ENCODE assay signal across 10 mouse cellular contexts in genomic region chr11:102201408-102201821, GRCm38 (mm10). TPM values are rescaled to one million over a fixed set of nuclear protein-coding genes. Genes with fewer than 3 reads are reported as not detected.
A peak's percentile ranks its signal among the peaks of the same experiment; 100 is the strongest.
DNase-seq lines count a peak whose midpoint lies in the region; ATAC-seq and TF ChIP-seq lines count a peak whose summit lies in the region.
"Had no signal": no experiment of that assay in that cellular context is flagged by ENCODE, and none has a peak within 500 bp of the region (broad histone marks: within the 10 kb centered on the region; RNA-seq: fewer than 3 reads in every experiment).

No protein-coding gene starts in this region.

- intact Hi-C loops in gastrocnemius, adult 2 months (cut with DNase I): no loop called here

- no peak for ATAC-seq in lung, embryonic 14.5 days (ENCODE audit: insufficient read depth)
- 0 out of 2 replicates have a peak, but pooled peaks have one; percentile 28 for ATAC-seq in stomach, embryonic 15.5 days (ENCODE audit: insufficient read depth, low FRiP score, low read depth)

- H3K27me3 ChIP-seq in lung, embryonic 14.5 days (ENCODE audit: insufficient read depth, low read length): no peaks in the 10 kb centered on the region
- H3K27me3 ChIP-seq in stomach, embryonic 15.5 days (replicated peaks): no peaks in the 10 kb centered on the region

- no peak overlapping the region for H3K27ac ChIP-seq in gastrocnemius, adult 2 months
- H3K27ac ChIP-seq in lung, embryonic 14.5 days (ENCODE audit: low read depth): no peak overlapping the region
- H3K27ac ChIP-seq in stomach, embryonic 15.5 days: no peak overlapping the region

- 77% methylated on average over 12 of the region's 12 CpGs for WGBS in lung, embryonic 14.5 days
- 70% methylated on average over 12 of the region's 12 CpGs for WGBS in stomach, embryonic 15.5 days

- no peaks in the 10 kb centered on the region for H3K4me1 ChIP-seq in lung, embryonic 14.5 days (ENCODE audit: insufficient read depth)
- H3K4me1 ChIP-seq in stomach, embryonic 15.5 days: no peaks in the 10 kb centered on the region

- peak; percentile 14 for DNase-seq in gastrocnemius, adult 2 months
- no peak for DNase-seq in gastrocnemius, adult 18-20 months (ENCODE audit: low spot score)
- DNase-seq in lung, embryonic 14.5 days: no peak
- no peak for DNase-seq in lung, postnatal 14 days
- DNase-seq in R1 (ENCODE audit: low read depth, low spot score): peak; percentile 33
- no peak for DNase-seq in urinary bladder, postnatal 36 days (ENCODE audit: low spot score in 2 of 2)
- no peak for DNase-seq in heart, adult 9 months (ENCODE audit: low spot score in 2 of 2)
- DNase-seq: kidney, adult 18-20 months had no signal

- H3K4me2 ChIP-seq in lung, embryonic 14.5 days: no peak overlapping the region
- no peak overlapping the region for H3K4me2 ChIP-seq in stomach, embryonic 15.5 days
- H3K4me2 ChIP-seq: midbrain, embryonic 11.5 days had no signal

- no peak overlapping the region for H3K4me3 ChIP-seq in gastrocnemius, adult 2 months
- H3K4me3 ChIP-seq in lung, embryonic 14.5 days (ENCODE audit: low read depth, low read length): no peak overlapping the region
- H3K4me3 ChIP-seq in stomach, embryonic 15.5 days (replicated peaks): no peak overlapping the region

- peak; percentile 32 for TF ChIP-seq CTCF in gastrocnemius, adult 2 months (IDR thresholded peaks at IDR 0.05)
- peak; percentile 36; the same call in 1 of the 2 replicates for TF ChIP-seq CTCF in lung, embryonic 14.5 days (IDR thresholded peaks at IDR 0.05; ENCODE audit: low read depth)

- peaks cover 89% of the 10 kb centered on the region for H3K36me3 ChIP-seq in lung, embryonic 14.5 days (ENCODE audit: insufficient read depth)
- peaks cover 59% of the 10 kb centered on the region for H3K36me3 ChIP-seq in stomach, embryonic 15.5 days

- no peaks in the 10 kb centered on the region for H3K9me3 ChIP-seq in lung, embryonic 14.5 days (ENCODE audit: low read depth, low read length)
- H3K9me3 ChIP-seq in stomach, embryonic 15.5 days: no peaks in the 10 kb centered on the region

- no peak overlapping the region for H3K9ac ChIP-seq in lung, embryonic 14.5 days
- H3K9ac ChIP-seq in stomach, embryonic 15.5 days: no peak overlapping the region

RNA-seq across cellular contexts. Expression of gene G6pc3, which starts 12.0 kb away (rescaled TPM):
- total RNA-seq in gastrocnemius, adult 2 months (2021): 10 to 100 TPM; 50.3 to 53.0 TPM
- total RNA-seq in gastrocnemius, adult 18-20 months (2021): 10 to 100 TPM; 60.4 to 61.1 TPM
- 31.0 and 34.5 TPM in 2 replicates for polyA plus RNA-seq in lung, embryonic 14.5 days (2014; fragmentation: Nextera tagmentation; extraction: Ambion mirVana)
- polyA plus RNA-seq in stomach, embryonic 15.5 days (2015; fragmentation: Nextera tagmentation; extraction: Ambion mirVana): 29.6 and 32.1 TPM in 2 replicates

RNA-seq across cellular contexts. Expression of gene Lsm12, which starts 16.3 kb away (rescaled TPM):
- 100 to 1,000 TPM in 1 of 2 experiments, 10 to 100 TPM in 1; 95.3 to 106 TPM for total RNA-seq in gastrocnemius, adult 2 months (2021)
- 100 to 1,000 TPM; 102 to 105 TPM for total RNA-seq in gastrocnemius, adult 18-20 months (2021)
- 93.2 and 109 TPM in 2 replicates for polyA plus RNA-seq in lung, embryonic 14.5 days (2014; fragmentation: Nextera tagmentation; extraction: Ambion mirVana)
- polyA plus RNA-seq in stomach, embryonic 15.5 days (2015; fragmentation: Nextera tagmentation; extraction: Ambion mirVana): 110 and 112 TPM in 2 replicates

RNA-seq across cellular contexts. Expression of gene Hdac5, which starts 28.6 kb away (rescaled TPM):
- total RNA-seq in gastrocnemius, adult 2 months (2021): 10 to 100 TPM; 78.3 to 78.7 TPM
- total RNA-seq in gastrocnemius, adult 18-20 months (2021): 100 to 1,000 TPM in 1 of 2 experiments, 10 to 100 TPM in 1; 73.6 to 104 TPM
- polyA plus RNA-seq in lung, embryonic 14.5 days (2014; fragmentation: Nextera tagmentation; extraction: Ambion mirVana): 41.1 and 42.7 TPM in 2 replicates
- 68.7 and 71.3 TPM in 2 replicates for polyA plus RNA-seq in stomach, embryonic 15.5 days (2015; fragmentation: Nextera tagmentation; extraction: Ambion mirVana)

RNA-seq across cellular contexts. Expression of gene Tmem101, which starts 45.2 kb away (rescaled TPM):
- total RNA-seq in gastrocnemius, adult 2 months (2021): 10 to 100 TPM in 1 of 2 experiments, 1 to 10 TPM in 1; 9.8 to 10.2 TPM
- total RNA-seq in gastrocnemius, adult 18-20 months (2021): 1 to 10 TPM; 9.3 to 9.8 TPM
- polyA plus RNA-seq in lung, embryonic 14.5 days (2014; fragmentation: Nextera tagmentation; extraction: Ambion mirVana): 26.3 and 26.8 TPM in 2 replicates
- polyA plus RNA-seq in stomach, embryonic 15.5 days (2015; fragmentation: Nextera tagmentation; extraction: Ambion mirVana): 28.0 and 28.3 TPM in 2 replicates

RNA-seq across cellular contexts. Expression of gene BC030867, which starts 47.3 kb away (rescaled TPM):
- not detected for total RNA-seq in gastrocnemius, adult 2 months (2021)
- not detected for total RNA-seq in gastrocnemius, adult 18-20 months (2021)
- 21.4 and 22.2 TPM in 2 replicates for polyA plus RNA-seq in lung, embryonic 14.5 days (2014; fragmentation: Nextera tagmentation; extraction: Ambion mirVana)
- 11.4 and 11.7 TPM in 2 replicates for polyA plus RNA-seq in stomach, embryonic 15.5 days (2015; fragmentation: Nextera tagmentation; extraction: Ambion mirVana)

Comparison
In these comparisons a context has a peak if more than half of its experiments do, and no peak if none do; other contexts are left out.
1. DNase-seq: peak in gastrocnemius, adult 2 months (single experiment) and R1 (single experiment); none in gastrocnemius, adult 18-20 months (single experiment), lung, embryonic 14.5 days (single experiment), lung, postnatal 14 days (single experiment), urinary bladder, postnatal 36 days (0 of 2) and heart, adult 9 months (0 of 2).